Mouse (Mus musculus) liver, embryonic 12.5 days (tissue): ENCODE data around the gene Zbtb34. TPM values are rescaled to one million over a fixed set of nuclear protein-coding genes. Genes with fewer than 3 reads are reported as not detected.
A peak's percentile ranks its signal among the peaks of the same experiment; 100 is the strongest.

ENCODE experiments used
- ATAC-seq: fragments of 200-750 bp; cut with Nextera tagmentation; 2 replicates; pipeline ENCODE4 v1.8.0; 2017; ENCODE audit warnings: moderate number of reproducible peaks, mild to moderate bottlenecking, moderate library complexity
- H3K27ac ChIP-seq: fragments of 300-500 bp; sonication (generic); 2 replicates; pipeline ENCODE4 v1.5.1; 2016; ENCODE audit warnings: mild to moderate bottlenecking
- H3K27me3 ChIP-seq: fragments of 300-500 bp; sonication (generic); replicated peaks from 2 replicates; pipeline ENCODE4 v1.6.1; 2016; ENCODE audit warnings: mild to moderate bottlenecking, moderate library complexity
- H3K36me3 ChIP-seq: fragments of 300-500 bp; sonication (generic); 2 replicates; pipeline ENCODE4 v1.6.1; 2016; ENCODE audit warnings: mild to moderate bottlenecking, moderate library complexity
- H3K4me1 ChIP-seq: fragments of 300-500 bp; sonication (generic); 2 replicates; pipeline ENCODE4 v1.6.1; 2016
- H3K4me2 ChIP-seq: fragments of 300-500 bp; sonication (generic); 2 replicates; pipeline ENCODE4 v1.6.1; 2016; ENCODE audit warnings: mild to moderate bottlenecking, moderate library complexity
- H3K4me3 ChIP-seq: fragments of 300-500 bp; sonication (generic); 2 replicates; pipeline ENCODE4 v1.5.1; 2016; ENCODE audit warnings: mild to moderate bottlenecking, moderate library complexity
- H3K9ac ChIP-seq: fragments of 300-500 bp; sonication (generic); 2 replicates; pipeline ENCODE4 v1.6.1; 2016; ENCODE audit warnings: mild to moderate bottlenecking, moderate library complexity
- H3K9me3 ChIP-seq: fragments of 300-500 bp; sonication (generic); replicated peaks from 2 replicates; pipeline ENCODE4 v1.6.1; 2016; ENCODE audit warnings: mild to moderate bottlenecking, moderate library complexity
- WGBS: fragments of 180-500 bp; shearing (Covaris S2); methylation state at CpG from one replicate; pipeline ENCODE4 v1.1.7; 2016; ENCODE audit not compliant: insufficient replicate concordance; 5-methylcytosine and 5-hydroxymethylcytosine counted together
- polyA plus RNA-seq: library from polyadenylated mRNA; unstranded; fragments of >200 nt; fragmentation: Nextera tagmentation; extraction: Ambion mirVana; gene quantifications from 2 replicates; pipeline ENCODE4 v1.2.1, GENCODE M21; 2016

Gene Zbtb34
- polyA plus RNA-seq: 3.6 and 3.7 TPM in 2 replicates

DNA sequence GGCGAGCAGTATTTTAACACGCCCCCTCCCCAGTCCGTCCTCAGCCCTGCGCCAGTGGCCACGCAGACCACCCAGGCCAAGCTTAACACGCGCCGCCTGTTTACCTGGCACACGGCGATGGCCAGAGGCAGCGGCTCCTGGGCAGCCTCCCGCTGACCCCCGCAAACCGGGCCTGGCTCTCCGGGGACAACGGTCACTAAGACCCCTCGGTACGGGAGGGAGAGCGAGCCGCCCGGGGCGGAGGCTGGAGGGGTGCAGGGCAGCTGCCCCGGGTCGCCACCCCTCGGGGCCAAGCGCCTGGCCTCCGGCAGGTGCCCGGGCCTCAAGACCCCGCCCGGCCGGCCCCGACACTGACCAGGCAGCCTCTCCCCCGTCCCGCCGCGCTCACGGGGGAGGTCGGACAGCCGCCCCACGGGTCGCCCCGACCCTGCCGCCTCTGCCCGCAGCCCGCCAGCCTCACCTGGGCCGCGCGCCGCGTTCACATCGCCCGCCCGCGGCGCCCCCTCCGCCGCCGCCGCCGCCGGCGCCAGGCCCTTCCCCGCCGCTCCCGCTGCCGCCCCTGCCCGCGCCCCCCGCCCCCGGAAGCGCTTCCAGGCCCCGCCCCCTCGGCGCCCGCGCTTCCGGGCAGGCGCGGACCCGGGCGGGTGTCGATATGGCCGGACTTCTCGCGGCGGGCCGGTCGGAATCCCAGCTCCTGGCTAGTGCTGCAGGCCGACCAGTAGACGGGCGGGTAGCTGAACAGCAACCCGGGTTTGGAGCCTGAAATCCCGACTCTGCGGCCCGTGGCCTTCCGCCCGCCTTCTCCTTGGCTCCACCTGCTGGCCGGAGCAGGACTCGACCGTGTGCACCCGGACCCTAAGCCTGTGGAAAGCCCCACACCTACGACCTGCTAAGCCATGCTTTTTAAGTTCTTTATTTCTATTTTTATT, at the start of gene Zbtb34:
Gene Zbtb34 (minus strand): TSS at position 554 of the 929 bp plus-strand sequence.
- peak; percentile 75 for ATAC-seq
- Histone ChIP-seq H3K9me3 (no peaks in the 10 kb centered on the region), H3K4me1 (peaks cover 59% of the 10 kb centered on the region), H3K4me2 (peak within 1 kb of the TSS; percentile 95), H3K36me3 (peaks cover 17% of the 10 kb centered on the region), H3K27ac (peak within 1 kb of the TSS; percentile 86), H3K4me3 (peak within 1 kb of the TSS; percentile 93), H3K27me3 (peaks cover 2% of the 10 kb centered on the region; the same call in 1 of the 2 replicates), H3K9ac (peak within 1 kb of the TSS; percentile 94)
- under 1% methylated on average over 58 of the region's 102 CpGs for WGBS

DNA sequence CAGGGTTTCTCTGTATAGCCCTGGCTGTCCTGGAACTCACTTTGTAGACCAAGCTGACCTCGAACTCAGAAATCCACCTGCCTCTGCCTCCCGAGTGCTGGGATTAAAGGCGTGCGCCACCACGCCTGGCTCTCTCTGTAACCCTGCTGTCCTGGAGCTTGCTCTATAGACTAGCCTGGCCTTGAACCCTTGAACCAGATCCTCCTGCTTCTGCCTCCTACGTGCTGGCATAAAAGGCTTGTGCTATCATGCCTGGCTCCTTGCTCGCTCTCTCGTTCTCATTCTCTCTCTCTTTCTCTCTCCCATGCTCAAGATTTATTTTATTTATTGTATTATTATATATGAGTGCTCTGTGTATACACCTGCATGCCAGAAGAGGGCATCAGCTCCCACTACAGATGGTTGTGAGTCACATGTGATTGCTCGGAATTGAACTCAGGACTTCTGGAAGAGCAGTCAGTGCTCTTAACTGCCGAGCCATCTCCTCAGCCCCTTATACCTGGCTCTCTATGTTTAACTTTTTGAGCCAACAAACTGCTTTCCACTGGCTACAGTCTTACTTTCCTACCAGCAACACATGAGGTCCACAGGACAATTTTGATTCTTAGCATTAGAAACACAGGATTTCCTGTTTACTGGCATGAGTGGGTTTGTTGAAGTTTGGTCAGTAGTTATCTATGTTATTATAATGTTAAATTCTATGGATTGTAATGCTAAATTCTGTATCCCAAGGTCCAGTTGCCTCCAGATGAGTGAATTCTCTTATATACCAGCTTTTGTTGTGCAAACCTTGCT, 47.0 kb upstream of the Zbtb34 start:
- 74% methylated on average over 10 of the region's 10 CpGs for WGBS
- no peak for ATAC-seq
- H3K9ac ChIP-seq: no peak overlapping the region
- no peak overlapping the region for H3K4me3 ChIP-seq
- no peak overlapping the region for H3K27ac ChIP-seq
- no peaks in the 10 kb centered on the region for H3K36me3 ChIP-seq
- no peak overlapping the region for H3K4me2 ChIP-seq
- no peaks in the 10 kb centered on the region for H3K4me1 ChIP-seq
- H3K27me3 ChIP-seq: peaks cover 9% of the 10 kb centered on the region; the same call in 1 of the 2 replicates
- H3K9me3 ChIP-seq: no peaks in the 10 kb centered on the region

DNA sequence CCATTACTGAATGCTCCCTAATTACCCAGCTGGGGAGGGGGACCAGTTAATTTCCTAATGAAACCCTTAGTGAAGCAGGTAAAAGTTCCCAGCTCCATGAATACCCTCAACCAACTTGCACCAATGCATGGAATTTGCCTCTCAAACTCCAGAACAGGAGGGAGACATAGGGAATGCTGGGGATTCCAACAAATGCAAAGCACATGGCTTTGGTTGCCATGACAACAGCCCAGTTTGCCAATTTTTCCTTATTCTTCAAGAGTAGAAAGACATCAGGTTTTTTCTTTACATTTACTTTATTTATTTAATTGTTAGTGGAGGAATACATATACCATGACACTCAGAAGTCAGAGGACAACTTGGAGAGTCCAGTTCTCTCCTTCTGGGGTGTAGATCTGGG, 44.8 kb upstream of the Zbtb34 start:
- no peak for ATAC-seq
- 0 out of 2 replicates have a peak, but pooled peaks cover 3% of the 10 kb centered on the region for H3K9me3 ChIP-seq
- no peak overlapping the region for H3K4me3 ChIP-seq
- H3K9ac ChIP-seq: no peak overlapping the region
- H3K4me1 ChIP-seq: no peaks in the 10 kb centered on the region
- H3K4me2 ChIP-seq: no peak overlapping the region
- no peak overlapping the region for H3K27ac ChIP-seq
- no peaks in the 10 kb centered on the region for H3K36me3 ChIP-seq
- H3K27me3 ChIP-seq: peaks cover 16% of the 10 kb centered on the region; the same call in 1 of the 2 replicates

DNA sequence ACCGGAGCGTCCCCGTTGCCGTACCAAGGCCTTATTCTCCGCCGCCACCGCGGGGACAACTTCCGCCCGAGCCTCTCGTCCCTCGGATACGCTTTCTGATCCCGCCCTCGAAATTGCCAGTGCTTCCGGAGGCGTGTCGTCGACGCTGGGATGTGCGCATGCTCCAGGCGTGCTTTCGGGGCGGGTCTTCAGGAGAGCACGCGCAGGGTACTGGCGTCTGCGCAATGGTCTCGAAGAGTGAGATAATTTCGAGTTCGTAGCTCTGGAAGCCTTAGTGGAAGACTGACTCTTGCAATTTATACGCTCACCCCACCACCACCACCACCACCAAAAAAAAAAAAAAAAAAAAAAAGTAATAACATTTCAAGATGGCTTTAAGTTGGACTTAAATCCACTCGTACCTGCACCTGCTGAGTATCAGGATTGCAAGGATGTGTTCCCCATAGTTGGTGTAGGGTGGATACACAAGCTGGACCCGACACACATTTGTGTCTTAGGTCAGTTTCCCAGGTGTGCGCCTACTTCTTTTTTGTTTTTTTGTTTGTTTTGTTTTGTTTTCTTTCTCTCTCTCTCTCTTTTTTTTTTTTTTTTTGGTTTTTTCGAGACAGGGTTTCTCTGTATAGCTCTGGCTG, 37.5 kb upstream of the Zbtb34 start, which contains the start of gene Zbtb43:
Gene Zbtb43 (minus strand): TSS at position 94 of the 632 bp plus-strand sequence.
- peak; percentile 95 for ATAC-seq

DNA sequence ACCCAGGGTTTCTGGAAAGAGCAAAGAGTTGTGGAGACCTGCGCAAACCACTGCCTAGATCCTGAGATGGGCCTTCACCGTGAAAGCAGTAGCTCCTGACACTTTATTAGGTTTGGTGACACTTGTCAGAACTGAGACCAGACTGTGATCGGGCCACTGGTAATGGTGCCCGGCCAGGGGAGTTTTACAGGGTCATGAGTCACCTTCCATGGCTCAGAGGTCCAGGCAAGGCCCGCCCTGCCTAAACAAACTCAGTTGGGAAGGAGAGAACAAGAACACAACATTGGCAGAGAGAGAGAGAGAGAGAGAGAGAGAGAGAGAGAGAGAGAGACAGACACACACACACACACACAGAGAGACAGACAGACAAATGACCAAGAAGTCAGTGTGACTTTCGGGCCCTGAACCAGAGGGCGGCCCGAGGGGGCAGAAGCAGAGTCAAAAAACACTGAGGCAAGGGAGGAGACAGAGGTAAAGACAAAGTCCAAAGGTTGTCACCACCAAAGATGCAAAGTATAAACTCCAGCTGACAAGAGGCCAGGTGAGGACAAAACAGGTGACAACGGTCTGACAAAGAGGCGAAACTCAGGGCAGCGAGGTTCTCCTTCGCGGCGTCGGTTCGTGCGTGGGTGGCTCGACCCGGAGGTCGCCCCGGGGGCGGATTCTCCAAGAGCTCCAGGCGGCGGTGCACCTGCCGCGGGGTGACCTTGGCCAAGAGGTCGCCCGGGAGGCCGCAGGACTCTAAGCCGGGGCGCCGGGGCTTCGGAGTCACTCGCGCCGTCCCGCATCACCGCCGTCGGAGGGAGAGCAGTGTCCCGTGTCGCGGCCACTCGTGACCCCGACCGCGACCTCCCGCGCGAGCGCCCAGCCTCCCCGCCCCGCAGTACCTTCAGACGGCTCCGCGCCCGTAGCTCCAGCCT, 36.7 kb upstream of the Zbtb34 start:
- Histone ChIP-seq H3K27ac (peak overlapping the region; percentile 73), H3K36me3 (peaks cover 23% of the 10 kb centered on the region), H3K9me3 (0 out of 2 replicates have a peak, but pooled peaks cover 3% of the 10 kb centered on the region), H3K4me3 (peak overlapping the region; percentile 92), H3K9ac (peak overlapping the region; percentile 96), H3K27me3 (peaks cover 4% of the 10 kb centered on the region; the same call in 1 of the 2 replicates), H3K4me1 (peaks cover 32% of the 10 kb centered on the region), H3K4me2 (peak overlapping the region; percentile 83)
- ATAC-seq: peak; percentile 69
- 4% methylated on average over 54 of the region's 57 CpGs for WGBS

More for the DNA sequence above, 37.5 kb upstream of the Zbtb34 start, which contains the start of gene Zbtb43:
- H3K27me3 ChIP-seq: peaks cover 9% of the 10 kb centered on the region; the same call in 1 of the 2 replicates
- peaks cover 18% of the 10 kb centered on the region for H3K36me3 ChIP-seq
- 0 out of 2 replicates have a peak, but pooled peaks cover 3% of the 10 kb centered on the region for H3K9me3 ChIP-seq
- peaks cover 32% of the 10 kb centered on the region for H3K4me1 ChIP-seq
- H3K4me3 ChIP-seq: peak within 1 kb of the TSS; percentile 92
- peak within 1 kb of the TSS; percentile 83 for H3K4me2 ChIP-seq
- H3K9ac ChIP-seq: peak within 1 kb of the TSS; percentile 96
- 5% methylated on average over 36 of the region's 36 CpGs for WGBS
- H3K27ac ChIP-seq: peak within 1 kb of the TSS; percentile 73

DNA sequence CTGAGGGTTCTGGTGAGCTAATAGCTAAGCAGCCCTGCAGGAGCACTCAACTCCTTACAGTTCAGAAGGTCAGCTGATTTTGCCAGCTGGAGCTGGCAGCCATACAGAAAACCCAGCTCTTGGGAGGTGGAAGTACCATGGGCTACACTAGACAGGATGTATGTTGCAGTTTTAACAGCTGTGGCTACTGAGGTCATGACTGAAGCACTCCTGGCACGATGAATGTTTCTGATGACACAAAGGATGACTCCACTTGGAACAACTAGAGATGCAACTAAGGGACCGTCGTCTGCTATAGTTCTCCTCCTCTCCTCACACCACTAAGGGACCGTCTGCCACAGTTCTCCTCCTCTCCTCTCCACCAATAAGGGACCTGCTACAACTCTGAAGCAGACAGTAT, 34.8 kb upstream of the Zbtb34 start:
- Histone ChIP-seq H3K9me3 (no peaks in the 10 kb centered on the region), H3K9ac (no peak overlapping the region), H3K36me3 (peaks cover 41% of the 10 kb centered on the region), H3K27ac (no peak overlapping the region), H3K4me3 (no peak overlapping the region), H3K27me3 (no peaks in the 10 kb centered on the region), H3K4me2 (no peak overlapping the region), H3K4me1 (peaks cover 32% of the 10 kb centered on the region)
- ATAC-seq: no peak
- 81% methylated on average over 4 of the region's 4 CpGs for WGBS

DNA sequence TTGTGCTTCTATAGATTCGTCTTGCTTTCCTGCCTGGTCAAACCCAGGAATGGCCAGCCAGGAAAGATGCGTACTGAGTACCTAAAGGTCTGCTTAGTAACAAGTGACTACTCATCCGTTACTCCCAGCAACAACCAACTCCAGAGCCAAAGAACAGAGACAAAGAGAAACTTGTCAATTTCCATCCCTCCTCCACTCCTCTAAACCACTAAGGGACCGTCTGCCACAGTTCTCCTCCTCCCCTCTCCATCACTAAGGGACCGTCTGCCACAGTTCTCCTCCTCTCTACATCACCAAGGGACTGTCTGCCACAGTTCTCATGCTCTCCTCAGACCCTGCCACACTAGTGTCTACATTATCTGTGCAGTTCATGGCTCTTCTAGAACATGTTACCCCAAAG, 34.1 kb upstream of the Zbtb34 start:
- Histone ChIP-seq H3K4me1 (peaks cover 36% of the 10 kb centered on the region), H3K4me2 (no peak overlapping the region), H3K36me3 (peaks cover 49% of the 10 kb centered on the region), H3K4me3 (no peak overlapping the region), H3K27ac (no peak overlapping the region), H3K9me3 (no peaks in the 10 kb centered on the region), H3K27me3 (no peaks in the 10 kb centered on the region), H3K9ac (no peak overlapping the region)
- 79% methylated on average over 5 of the region's 5 CpGs for WGBS
- ATAC-seq: no peak

DNA sequence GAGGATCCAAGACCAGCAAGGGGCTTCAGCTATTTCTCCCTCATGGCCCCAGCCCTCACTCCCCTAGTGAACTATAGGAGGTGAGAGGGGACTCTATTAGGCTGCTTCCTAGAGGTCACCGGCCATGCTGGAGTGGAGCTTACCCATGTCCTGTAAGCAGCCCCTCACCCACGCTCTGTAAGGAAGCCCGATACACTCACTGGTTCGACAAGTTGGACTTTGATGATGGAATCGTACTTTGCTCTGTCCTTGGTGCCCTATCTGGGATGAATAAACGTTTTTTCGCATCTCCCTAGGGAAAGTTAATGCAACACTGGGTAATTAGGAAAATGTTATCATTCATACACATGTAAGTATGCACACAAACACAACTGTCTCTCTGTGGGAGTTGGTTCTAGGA, 30.9 kb upstream of the Zbtb34 start:
- no peak for ATAC-seq
- H3K4me1 ChIP-seq: peaks cover 35% of the 10 kb centered on the region
- no peaks in the 10 kb centered on the region for H3K9me3 ChIP-seq
- H3K27me3 ChIP-seq: no peaks in the 10 kb centered on the region
- no peak overlapping the region for H3K4me3 ChIP-seq
- 75% methylated on average over 7 of the region's 7 CpGs for WGBS
- no peak overlapping the region for H3K9ac ChIP-seq
- H3K27ac ChIP-seq: no peak overlapping the region
- peaks cover 76% of the 10 kb centered on the region for H3K36me3 ChIP-seq
- H3K4me2 ChIP-seq: no peak overlapping the region

DNA sequence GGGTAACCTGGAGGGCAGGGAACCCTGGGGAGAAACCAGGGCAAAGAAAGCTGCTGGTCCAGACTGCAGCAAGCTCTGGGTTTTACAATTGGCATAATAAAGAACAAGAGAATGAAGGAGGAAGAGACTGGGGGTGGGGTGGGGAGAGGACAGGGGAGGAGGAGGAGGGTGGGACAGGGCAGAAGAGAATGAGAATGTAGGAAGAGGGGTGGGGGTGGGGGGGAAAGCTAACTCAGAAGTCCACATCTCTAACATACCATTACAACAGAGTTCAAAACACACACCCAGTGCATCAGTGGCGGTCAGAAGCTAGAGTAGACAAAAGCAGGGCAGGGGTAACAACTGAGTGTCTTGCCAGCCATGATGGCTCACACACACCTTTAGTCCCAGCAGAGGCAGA, 29.9 kb upstream of the Zbtb34 start:
- Histone ChIP-seq H3K4me1 (peaks cover 25% of the 10 kb centered on the region), H3K27ac (no peak overlapping the region), H3K27me3 (no peaks in the 10 kb centered on the region), H3K4me2 (no peak overlapping the region), H3K9ac (no peak overlapping the region), H3K4me3 (no peak overlapping the region), H3K36me3 (peaks cover 80% of the 10 kb centered on the region), H3K9me3 (no peaks in the 10 kb centered on the region)
- WGBS: 72% methylated on average over 1 of the region's 1 CpGs
- no peak for ATAC-seq

DNA sequence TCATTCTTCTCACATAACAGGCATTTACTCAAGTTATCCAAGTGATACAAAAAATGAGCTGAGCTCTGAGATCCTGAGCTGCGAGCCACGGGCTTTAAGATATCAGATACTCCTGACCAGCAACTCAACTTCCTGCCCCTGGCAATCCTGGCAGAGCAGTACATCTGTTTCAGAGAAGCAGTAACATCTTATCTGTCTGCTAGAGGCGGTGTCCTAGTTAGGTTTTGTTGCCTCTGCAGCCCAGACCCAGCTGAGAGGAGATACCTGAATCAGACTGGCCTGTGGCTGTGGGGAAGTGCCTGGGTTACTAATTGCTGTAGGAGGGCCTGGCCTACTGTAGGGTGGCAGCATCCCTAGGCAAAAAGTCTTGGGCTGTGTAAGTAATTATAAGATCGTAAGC, 28.5 kb upstream of the Zbtb34 start:
- H3K9ac ChIP-seq: no peak overlapping the region
- H3K4me1 ChIP-seq: peaks cover 16% of the 10 kb centered on the region
- H3K9me3 ChIP-seq: no peaks in the 10 kb centered on the region
- peaks cover 85% of the 10 kb centered on the region for H3K36me3 ChIP-seq
- H3K4me3 ChIP-seq: no peak overlapping the region
- ATAC-seq: peak; percentile 54; the same call in 1 of the 2 replicates
- 39% methylated on average over 4 of the region's 4 CpGs for WGBS
- H3K27ac ChIP-seq: no peak overlapping the region
- H3K27me3 ChIP-seq: no peaks in the 10 kb centered on the region
- H3K4me2 ChIP-seq: no peak overlapping the region

DNA sequence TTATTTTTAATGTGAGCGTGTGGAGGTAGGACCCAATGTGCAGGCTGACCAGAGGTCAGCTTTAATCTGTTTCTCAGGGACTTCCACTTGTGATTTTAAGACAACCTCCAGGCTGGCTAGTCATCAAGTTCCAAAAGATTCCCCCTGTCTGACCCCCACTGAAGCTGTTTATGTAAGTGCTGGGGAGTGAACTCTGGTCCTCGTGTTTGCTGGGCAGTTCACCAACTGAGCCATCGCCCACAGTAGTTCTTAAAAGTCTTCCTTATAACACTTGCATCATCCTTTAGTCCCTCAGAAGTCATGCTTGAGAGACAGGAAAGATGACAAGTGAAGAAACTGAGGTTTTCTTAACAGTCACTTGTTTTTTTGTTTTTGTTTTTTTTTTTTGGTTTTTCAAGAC, 25.6 kb upstream of the Zbtb34 start:
- no peak for ATAC-seq
- H3K4me2 ChIP-seq: no peak overlapping the region
- H3K9me3 ChIP-seq: no peaks in the 10 kb centered on the region
- peaks cover 82% of the 10 kb centered on the region for H3K36me3 ChIP-seq
- peaks cover 26% of the 10 kb centered on the region for H3K4me1 ChIP-seq
- no peaks in the 10 kb centered on the region for H3K27me3 ChIP-seq
- WGBS: 73% methylated on average over 3 of the region's 3 CpGs
- H3K4me3 ChIP-seq: no peak overlapping the region
- H3K9ac ChIP-seq: no peak overlapping the region
- H3K27ac ChIP-seq: no peak overlapping the region
